Mouse (Mus musculus) liver, embryonic 12.5 days (tissue): Measurements from ENCODE around the gene Klk1b9. TPM values are rescaled to one million over a fixed set of nuclear protein-coding genes. Genes with fewer than 3 reads are reported as not detected.
"Not testable (repeated sequence)": the region's sequence is repeated elsewhere in the genome, so short reads cannot be mapped to it uniquely, and the experiment has no call there.

Experiments used
- ATAC-seq: fragments of 200-750 bp; cut with Nextera tagmentation; 2 replicates; pipeline ENCODE4 v1.8.0; 2017; ENCODE audit warnings: moderate number of reproducible peaks, mild to moderate bottlenecking, moderate library complexity
- H3K27ac ChIP-seq: fragments of 300-500 bp; sonication (generic); 2 replicates; pipeline ENCODE4 v1.5.1; 2016; ENCODE audit warnings: mild to moderate bottlenecking
- H3K27me3 ChIP-seq: fragments of 300-500 bp; sonication (generic); replicated peaks from 2 replicates; pipeline ENCODE4 v1.6.1; 2016; ENCODE audit warnings: mild to moderate bottlenecking, moderate library complexity
- H3K36me3 ChIP-seq: fragments of 300-500 bp; sonication (generic); 2 replicates; pipeline ENCODE4 v1.6.1; 2016; ENCODE audit warnings: mild to moderate bottlenecking, moderate library complexity
- H3K4me1 ChIP-seq: fragments of 300-500 bp; sonication (generic); 2 replicates; pipeline ENCODE4 v1.6.1; 2016
- H3K4me2 ChIP-seq: fragments of 300-500 bp; sonication (generic); 2 replicates; pipeline ENCODE4 v1.6.1; 2016; ENCODE audit warnings: mild to moderate bottlenecking, moderate library complexity
- H3K4me3 ChIP-seq: fragments of 300-500 bp; sonication (generic); 2 replicates; pipeline ENCODE4 v1.5.1; 2016; ENCODE audit warnings: mild to moderate bottlenecking, moderate library complexity
- H3K9ac ChIP-seq: fragments of 300-500 bp; sonication (generic); 2 replicates; pipeline ENCODE4 v1.6.1; 2016; ENCODE audit warnings: mild to moderate bottlenecking, moderate library complexity
- H3K9me3 ChIP-seq: fragments of 300-500 bp; sonication (generic); replicated peaks from 2 replicates; pipeline ENCODE4 v1.6.1; 2016; ENCODE audit warnings: mild to moderate bottlenecking, moderate library complexity
- WGBS: fragments of 180-500 bp; shearing (Covaris S2); methylation state at CpG from one replicate; pipeline ENCODE4 v1.1.7; 2016; ENCODE audit not compliant: insufficient replicate concordance; 5-methylcytosine and 5-hydroxymethylcytosine counted together
- polyA plus RNA-seq: library from polyadenylated mRNA; unstranded; fragments of >200 nt; fragmentation: Nextera tagmentation; extraction: Ambion mirVana; gene quantifications from 2 replicates; pipeline ENCODE4 v1.2.1, GENCODE M21; 2016

Klk1b9 gene
- polyA plus RNA-seq, 1 experiment from 2014 or later, result not detected

GRCm38 (mm10) chr7:43985657-43986056 is 9.8 kb downstream of the Klk1b9 start:
- Histone ChIP-seq H3K9me3 (no peaks in the 10 kb centered on the region), H3K27me3 (no peaks in the 10 kb centered on the region), H3K27ac (no peak overlapping the region), H3K4me2 (no peak overlapping the region), H3K4me1 (no peaks in the 10 kb centered on the region), H3K9ac (no peak overlapping the region), H3K4me3 (no peak overlapping the region), H3K36me3 (no peaks in the 10 kb centered on the region)
- ATAC-seq, result no peak

GRCm38 (mm10) chr7:43994821-43995220 is 19.0 kb downstream of the Klk1b9 start:
- WGBS, result 61% methylated on average over 1 of the region's 1 CpGs
- not testable (repeated sequence) for H3K4me2 ChIP-seq, H3K27me3 ChIP-seq, H3K9me3 ChIP-seq, H3K27ac ChIP-seq, H3K4me3 ChIP-seq, ATAC-seq, H3K4me1 ChIP-seq, H3K36me3 ChIP-seq, H3K9ac ChIP-seq

GRCm38 (mm10) chr7:43995577-43995976 is 19.7 kb downstream of the Klk1b9 start, which contains the start of gene Klk1b11:
Gene Klk1b11, plus strand, starts transcription at chr7:43995877.
- not testable (repeated sequence) for H3K4me2 ChIP-seq, H3K4me3 ChIP-seq, H3K27me3 ChIP-seq, H3K4me1 ChIP-seq, H3K9me3 ChIP-seq, ATAC-seq, H3K27ac ChIP-seq, H3K9ac ChIP-seq, H3K36me3 ChIP-seq
- 61% methylated on average over 4 of the region's 4 CpGs for WGBS

GRCm38 (mm10) chr7:44004847-44005246 is 29.0 kb downstream of the Klk1b9 start:
- no peaks in the 10 kb centered on the region for H3K4me1 ChIP-seq
- no peak overlapping the region for H3K27ac ChIP-seq
- H3K4me2 ChIP-seq, result no peak overlapping the region
- H3K9ac ChIP-seq, result no peak overlapping the region
- H3K27me3 ChIP-seq, result no peaks in the 10 kb centered on the region
- no peaks in the 10 kb centered on the region for H3K9me3 ChIP-seq
- no peak for ATAC-seq
- H3K36me3 ChIP-seq, result no peaks in the 10 kb centered on the region
- H3K4me3 ChIP-seq, result no peak overlapping the region

DNA sequence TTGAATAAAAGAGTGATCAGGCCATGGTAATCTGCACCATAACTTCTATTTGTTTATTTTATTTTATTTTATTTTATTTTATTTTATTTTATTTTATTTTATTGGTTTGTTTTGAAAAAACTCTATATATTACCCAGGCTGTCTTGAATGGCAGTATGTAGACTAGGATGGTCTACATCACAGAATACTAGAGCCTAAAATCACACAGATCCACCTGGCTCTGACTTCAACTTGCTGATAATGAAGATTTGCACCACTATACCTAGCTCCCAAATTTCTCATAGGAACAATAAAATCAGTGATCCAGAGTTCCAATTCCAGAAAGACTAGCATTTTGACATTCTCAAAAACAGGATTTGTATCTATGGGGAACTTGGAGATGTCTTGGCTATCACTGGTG is 36.0 kb downstream of the Klk1b9 start, which contains the start of gene Klk1b26:
Klk1b26 (plus strand) TSS at position 301 of the 400 bp plus-strand sequence.
- H3K4me2 ChIP-seq, H3K4me3 ChIP-seq, H3K9ac ChIP-seq: not testable (repeated sequence)

DNA sequence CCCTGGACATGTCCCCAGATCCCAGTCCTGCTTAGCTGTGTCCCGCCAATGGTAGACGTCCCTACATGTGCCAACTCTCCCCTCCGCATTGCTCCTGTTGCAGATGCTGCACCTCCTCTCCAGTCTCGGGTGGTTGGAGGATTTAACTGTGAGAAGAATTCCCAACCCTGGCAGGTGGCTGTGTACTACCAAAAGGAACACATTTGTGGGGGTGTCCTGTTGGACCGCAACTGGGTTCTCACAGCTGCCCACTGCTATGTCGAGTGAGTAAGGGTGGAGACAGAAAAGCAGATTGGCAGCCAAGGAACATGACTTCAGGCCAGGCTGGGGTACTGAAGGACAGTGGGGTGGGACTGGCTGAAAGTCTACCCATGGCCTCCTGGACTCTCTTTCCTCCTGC is 38.8 kb downstream of the Klk1b9 start:
- not testable (repeated sequence) for H3K27ac ChIP-seq, H3K9ac ChIP-seq, H3K4me1 ChIP-seq, H3K9me3 ChIP-seq, H3K36me3 ChIP-seq, ATAC-seq, H3K4me2 ChIP-seq, H3K27me3 ChIP-seq, H3K4me3 ChIP-seq
- 67% methylated on average over 6 of the region's 6 CpGs for WGBS

More for the DNA sequence above, 36.0 kb downstream of the Klk1b9 start, which contains the start of gene Klk1b26:
- not testable (repeated sequence) for ATAC-seq, H3K9me3 ChIP-seq, H3K27ac ChIP-seq, H3K4me1 ChIP-seq, H3K36me3 ChIP-seq, H3K27me3 ChIP-seq

GRCm38 (mm10) chr7:44015071-44015470 is 39.2 kb downstream of the Klk1b9 start:
- 75% methylated on average over 5 of the region's 5 CpGs for WGBS

More at GRCm38 (mm10) chr7:44015071-44015470, 39.2 kb downstream of the Klk1b9 start:
- H3K4me3 ChIP-seq, result no peak overlapping the region
- H3K9ac ChIP-seq, result no peak overlapping the region
- H3K4me1 ChIP-seq, result no peaks in the 10 kb centered on the region
- no peak overlapping the region for H3K27ac ChIP-seq
- no peak overlapping the region for H3K4me2 ChIP-seq
- no peaks in the 10 kb centered on the region for H3K27me3 ChIP-seq
- H3K36me3 ChIP-seq, result no peaks in the 10 kb centered on the region
- H3K9me3 ChIP-seq, result no peaks in the 10 kb centered on the region
- ATAC-seq, result no peak

Other genes with a start within 250 kb of the Klk1b9 start
- gene Klk12, start 207.2 kb upstream of the Klk1b9 start, polyA plus RNA-seq, result not detected in 2 replicates
- gene Klk11, start 201.5 kb upstream of the Klk1b9 start, polyA plus RNA-seq, result not detected in 2 replicates
- gene Klk10, start 195.0 kb upstream of the Klk1b9 start, polyA plus RNA-seq, result not detected in 2 replicates
- gene Klk9, start 184.2 kb upstream of the Klk1b9 start, polyA plus RNA-seq, result not detected in 2 replicates
- gene Klk8, start 178.5 kb upstream of the Klk1b9 start, polyA plus RNA-seq, result 16.0 and 17.3 TPM in 2 replicates
- not detected in 2 replicates for gene Klk7, start 164.8 kb upstream of the Klk1b9 start, polyA plus RNA-seq
- gene Klk6, start 151.6 kb upstream of the Klk1b9 start, polyA plus RNA-seq, result not detected in 2 replicates
- gene Klk5, start 134.1 kb upstream of the Klk1b9 start, polyA plus RNA-seq, result not detected in 2 replicates
- gene Klk4, start 94.9 kb upstream of the Klk1b9 start, polyA plus RNA-seq, result not detected in 2 replicates
- not detected in 2 replicates for gene Klk15, start 42.3 kb upstream of the Klk1b9 start, polyA plus RNA-seq
- gene Klk1b8, start 25.4 kb upstream of the Klk1b9 start, polyA plus RNA-seq, result not detected in 2 replicates
- gene Klk1b1, start 9.3 kb upstream of the Klk1b9 start, polyA plus RNA-seq, result not detected in 2 replicates
- not detected in 2 replicates for gene Klk1b11, start 19.8 kb downstream of the Klk1b9 start, polyA plus RNA-seq
- not detected in 2 replicates for gene Klk1b26, start 36.1 kb downstream of the Klk1b9 start, polyA plus RNA-seq
- gene Klk1b27, start 76.2 kb downstream of the Klk1b9 start, polyA plus RNA-seq, result not detected in 2 replicates
- gene Klk1b21, start 126.3 kb downstream of the Klk1b9 start, polyA plus RNA-seq, result not detected in 2 replicates
- gene Klk1b22, start 136.6 kb downstream of the Klk1b9 start, polyA plus RNA-seq, result not detected in 2 replicates
- gene Klk1b16, start 160.7 kb downstream of the Klk1b9 start, polyA plus RNA-seq, result not detected in 2 replicates
- gene Klk1b24, start 212.2 kb downstream of the Klk1b9 start, polyA plus RNA-seq, result not detected in 2 replicates
- not detected in 2 replicates for gene Klk1b3, start 222.1 kb downstream of the Klk1b9 start, polyA plus RNA-seq
- gene Klk1b4, start 231.4 kb downstream of the Klk1b9 start, polyA plus RNA-seq, result not detected in 2 replicates
- gene Klk1b5, start 239.9 kb downstream of the Klk1b9 start, polyA plus RNA-seq, result not detected in 2 replicates
- not detected in 2 replicates for gene Klk1, start 249.3 kb downstream of the Klk1b9 start, polyA plus RNA-seq